Mouse (Mus musculus): ENCODE measurements at regions not wholly inside any gene's neighbourhood (a gene's known extent, or its start where the extent isn't known, plus 50 kb on each side); places are given as distances from the start of the nearest gene placed in this dataset.
"Not testable (repeated sequence)": the region's sequence is repeated elsewhere in the genome, so short reads cannot be mapped to it uniquely, and the experiment has no call there.

DNA sequence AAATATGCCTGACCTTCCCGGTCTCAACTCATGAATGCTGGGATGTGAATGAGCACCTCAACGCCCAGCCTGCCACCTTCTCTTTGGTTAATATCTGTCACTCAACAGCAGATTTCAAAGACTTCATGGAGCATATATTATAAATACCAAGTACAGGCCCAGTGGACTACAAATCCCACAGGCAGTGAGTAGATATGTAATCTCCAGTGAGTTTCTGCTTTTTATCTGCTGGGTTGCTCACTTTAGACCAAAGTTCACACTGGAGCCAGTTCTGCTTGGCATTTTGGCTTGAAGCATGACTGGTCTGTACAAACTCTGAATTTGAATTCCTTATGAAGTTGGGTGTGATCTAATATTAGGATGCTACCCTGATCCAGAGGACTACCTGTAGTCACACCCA is 377.1 kb upstream of the Ngly1 start:
- no peak for DNase-seq (ENCODE audit: low read depth, low spot score)

DNA sequence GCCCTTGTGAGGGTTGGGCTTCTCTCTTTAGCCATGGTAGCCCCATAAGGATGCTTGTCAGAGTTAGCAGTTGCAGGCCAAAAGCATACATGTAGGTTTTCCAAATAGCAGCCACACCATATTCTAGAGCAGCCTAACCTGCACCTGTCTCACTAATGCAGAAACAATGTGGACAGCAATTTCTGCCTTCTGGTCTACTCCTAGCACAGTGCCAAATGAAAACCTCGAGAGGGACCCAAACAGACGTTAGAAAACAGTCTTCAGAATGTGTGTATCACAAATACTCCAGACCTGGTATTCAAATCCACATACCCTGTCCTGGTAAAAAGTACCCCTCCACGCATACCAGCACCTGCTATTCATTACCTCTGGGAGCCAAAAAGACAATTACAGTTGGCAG is 368.9 kb upstream of the Ngly1 start:
- no peak for DNase-seq (ENCODE audit: low read depth, low spot score)

DNA sequence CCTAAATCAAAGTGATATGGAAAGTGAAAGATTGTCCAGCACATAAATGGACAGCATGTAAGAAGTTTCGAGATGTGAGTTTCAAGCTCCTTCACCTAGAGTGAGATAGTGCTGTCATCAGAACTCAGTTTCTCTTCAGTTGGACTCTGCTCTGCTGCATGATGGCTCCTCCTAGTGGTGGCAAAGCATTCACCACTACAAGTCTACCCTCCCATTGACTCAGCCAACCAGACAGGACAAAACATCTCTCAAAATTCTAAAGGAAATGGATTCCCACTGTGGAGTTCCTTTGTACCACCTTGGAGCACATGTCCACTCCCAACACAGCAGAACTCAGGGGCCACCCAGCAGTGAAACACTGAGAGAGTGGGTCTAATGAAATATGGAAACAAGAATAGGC is 367.8 kb upstream of the Ngly1 start:
- DNase-seq (ENCODE audit: low read depth, low spot score) = peak; percentile 1

DNA sequence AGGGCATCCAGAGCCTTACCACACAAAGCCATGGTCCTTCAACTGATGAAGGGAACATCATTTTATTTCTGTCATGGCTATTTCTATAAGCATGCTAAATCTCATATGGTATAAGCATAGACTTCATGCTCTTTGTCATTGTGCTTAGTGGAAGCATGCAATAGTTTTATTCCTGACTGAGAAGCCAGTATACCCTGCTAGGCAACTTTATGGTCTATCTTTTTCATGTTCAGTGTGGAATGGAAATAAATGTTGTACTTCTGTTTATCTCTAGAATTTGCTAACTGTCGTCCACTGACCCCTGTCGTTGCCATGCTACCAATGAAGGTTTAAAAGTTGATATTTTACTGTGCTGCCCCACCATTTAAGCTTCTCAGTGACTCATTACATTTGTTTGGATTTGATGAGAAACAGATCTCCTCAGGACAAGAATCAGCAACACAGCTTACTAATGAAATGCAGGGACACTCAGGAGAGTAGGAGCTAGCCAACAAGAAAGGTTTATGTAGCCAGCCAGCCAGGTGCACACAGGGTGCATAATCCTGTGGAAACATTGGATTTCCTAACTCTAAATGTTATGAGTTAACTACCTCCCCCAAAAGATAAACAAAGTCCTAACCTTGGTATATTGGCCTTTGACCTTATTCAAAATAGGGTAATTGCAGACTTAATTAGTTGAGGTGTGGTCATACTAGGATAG is 364.3 kb upstream of the Ngly1 start:
- no peak for DNase-seq (ENCODE audit: low read depth, low spot score)

DNA sequence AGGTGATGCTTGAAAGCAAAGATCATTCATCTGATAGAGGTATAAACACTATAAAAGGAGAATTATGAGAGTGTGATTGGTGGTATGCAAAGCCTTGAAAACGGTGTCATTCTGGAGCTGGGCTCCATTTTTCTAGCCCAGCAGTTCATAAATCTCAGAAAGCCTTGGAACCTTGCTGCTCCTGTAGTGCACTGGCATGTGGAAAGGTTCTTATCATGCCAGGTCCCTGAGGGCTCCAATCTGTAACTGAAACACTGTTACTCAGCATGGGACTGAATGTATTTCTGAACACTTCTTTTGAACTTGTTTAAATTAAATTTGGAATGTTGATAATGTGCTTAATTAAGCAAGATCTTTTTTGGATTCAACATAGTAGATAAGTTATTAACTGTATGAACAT is 352.0 kb upstream of the Ngly1 start:
- no peak for DNase-seq (ENCODE audit: low read depth, low spot score)

DNA sequence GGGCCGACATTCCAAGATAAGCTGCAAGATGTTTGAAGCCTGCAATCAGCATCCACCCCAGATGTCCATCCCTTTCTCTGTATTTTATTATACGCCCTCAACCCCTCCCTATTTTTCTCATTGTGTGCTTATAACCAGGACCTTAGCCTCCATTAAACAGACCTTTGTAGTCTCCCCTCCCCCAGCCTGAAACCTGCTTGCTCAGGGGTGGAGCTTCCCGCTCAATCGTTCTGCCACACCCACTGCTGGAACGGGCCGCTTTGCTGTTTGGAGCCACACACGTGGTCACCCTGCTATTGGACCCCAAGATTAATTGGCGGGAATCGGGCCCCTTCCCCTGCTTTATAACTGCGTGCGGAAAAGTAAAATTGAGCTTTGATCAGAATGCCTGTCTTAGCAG is 342.7 kb upstream of the Ngly1 start:
- not testable (repeated sequence) for DNase-seq (ENCODE audit: low read depth, low spot score)

DNA sequence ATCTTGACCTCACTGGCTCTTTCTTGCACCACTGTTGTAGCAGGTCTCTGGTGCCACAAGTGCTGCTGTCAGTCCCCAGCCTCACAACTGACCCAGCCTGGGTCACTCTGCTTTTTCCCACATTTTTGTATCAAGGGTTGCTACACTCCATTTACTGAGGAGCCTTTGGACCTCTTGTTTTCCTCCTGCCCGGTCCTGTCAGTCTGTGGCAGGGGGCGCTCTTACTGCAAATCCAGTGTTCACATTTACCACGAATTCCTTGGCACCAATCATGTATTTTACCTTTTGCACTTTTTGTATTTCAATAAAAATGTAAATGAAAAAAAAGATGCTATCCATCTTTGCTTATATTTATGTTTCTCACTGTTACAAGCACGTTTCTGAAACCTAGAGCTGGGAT is 335.9 kb upstream of the Ngly1 start:
- DNase-seq (ENCODE audit: low read depth, low spot score) = not testable (repeated sequence)

DNA sequence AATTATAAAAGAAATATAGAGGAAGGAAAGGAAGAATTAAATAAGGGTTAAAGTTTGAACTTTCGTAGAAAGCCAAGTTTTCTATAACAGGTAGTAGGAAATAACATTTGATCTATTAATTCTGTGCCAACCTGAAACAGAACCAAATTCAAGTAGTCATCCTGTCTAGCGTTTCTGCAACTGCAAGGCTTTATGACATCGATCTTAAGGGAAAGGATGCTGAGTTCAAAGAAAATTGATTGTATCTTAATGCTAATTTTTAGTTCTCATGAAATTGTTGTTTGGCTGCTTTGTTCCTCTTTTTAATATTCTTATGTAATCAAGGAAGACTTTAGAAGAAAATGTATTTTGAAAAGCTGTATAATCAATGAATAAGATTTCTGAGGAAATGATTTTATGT is 334.9 kb upstream of the Ngly1 start:
- no peak for DNase-seq (ENCODE audit: low read depth, low spot score)

DNA sequence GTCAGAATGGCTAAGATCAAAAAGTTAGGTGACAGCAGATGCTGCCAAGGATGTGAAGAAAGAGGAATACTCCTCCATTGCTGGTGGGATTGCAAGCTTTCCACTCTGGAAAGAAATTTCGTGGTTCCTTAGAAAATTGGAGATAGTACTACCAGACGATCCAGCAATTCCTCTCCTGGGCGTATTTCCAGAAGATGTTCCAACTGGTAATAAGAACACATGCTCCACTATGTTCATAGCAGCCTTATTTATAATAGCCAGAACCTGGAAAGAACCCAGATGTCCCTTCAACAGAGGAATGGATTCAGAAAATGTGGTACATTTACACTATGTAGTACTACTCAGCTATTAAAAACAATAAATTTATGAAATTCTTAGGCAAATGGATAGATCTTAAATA is 324.4 kb upstream of the Ngly1 start:
- DNase-seq (ENCODE audit: low read depth, low spot score) = not testable (repeated sequence)

DNA sequence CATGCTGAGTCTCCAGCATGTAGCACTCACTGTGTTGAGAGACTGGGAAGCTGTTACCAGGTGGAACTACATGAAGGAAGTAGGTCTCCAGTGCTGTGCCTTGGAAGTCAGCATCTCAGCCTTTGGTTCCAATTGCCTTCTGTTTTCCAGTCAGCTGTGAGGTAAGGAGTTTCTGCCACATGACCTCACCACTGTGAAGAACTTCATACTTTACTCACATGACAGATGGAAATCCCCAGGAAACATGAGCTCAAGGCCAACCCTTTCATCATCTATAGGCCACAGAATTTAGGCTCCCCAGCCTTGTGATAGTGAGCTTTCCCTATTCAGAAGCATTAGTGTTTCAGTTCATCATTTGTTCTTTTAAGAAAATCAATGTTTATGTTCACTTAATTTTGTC is 314.4 kb upstream of the Ngly1 start:
- DNase-seq (ENCODE audit: low read depth, low spot score) = no peak

DNA sequence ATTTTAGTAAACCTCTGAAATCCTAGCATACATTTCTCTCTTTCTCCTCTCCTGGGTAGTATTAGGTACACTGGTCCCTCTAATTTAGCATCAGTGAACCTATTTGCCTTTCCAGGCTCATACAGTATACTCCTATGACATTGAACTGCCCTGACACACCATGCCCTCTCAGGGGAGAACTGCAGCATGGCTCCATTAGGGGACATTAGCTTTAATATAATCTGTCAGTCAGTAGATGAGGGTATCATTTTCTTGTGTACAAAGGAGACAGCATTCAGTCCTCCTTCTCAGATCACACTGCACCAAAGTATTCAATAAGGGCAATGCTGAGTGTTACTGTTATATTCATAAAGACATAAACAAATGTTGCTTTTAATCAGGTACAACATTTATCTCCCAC is 278.8 kb upstream of the Ngly1 start:
- DNase-seq (ENCODE audit: low read depth, low spot score) = no peak

DNA sequence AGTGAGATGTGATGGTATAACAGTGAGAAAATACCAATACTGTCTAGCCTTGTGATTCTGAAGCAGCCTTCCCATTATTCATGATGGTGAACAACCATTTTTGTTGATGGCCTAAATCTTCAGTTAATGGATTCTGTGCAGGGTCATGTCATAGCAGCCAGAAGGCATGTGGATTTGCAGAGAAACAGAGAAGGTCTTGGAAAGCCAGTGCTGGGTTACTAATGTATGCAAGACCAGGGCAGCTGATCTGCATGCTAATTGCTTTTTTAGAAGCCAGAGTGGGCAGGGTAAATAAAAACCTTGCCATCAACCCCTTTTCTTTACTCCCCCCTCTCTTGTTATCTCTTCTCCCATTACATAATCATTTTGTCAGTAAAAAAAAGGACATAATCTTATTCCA is 278.3 kb upstream of the Ngly1 start:
- DNase-seq (ENCODE audit: low read depth, low spot score) = no peak

DNA sequence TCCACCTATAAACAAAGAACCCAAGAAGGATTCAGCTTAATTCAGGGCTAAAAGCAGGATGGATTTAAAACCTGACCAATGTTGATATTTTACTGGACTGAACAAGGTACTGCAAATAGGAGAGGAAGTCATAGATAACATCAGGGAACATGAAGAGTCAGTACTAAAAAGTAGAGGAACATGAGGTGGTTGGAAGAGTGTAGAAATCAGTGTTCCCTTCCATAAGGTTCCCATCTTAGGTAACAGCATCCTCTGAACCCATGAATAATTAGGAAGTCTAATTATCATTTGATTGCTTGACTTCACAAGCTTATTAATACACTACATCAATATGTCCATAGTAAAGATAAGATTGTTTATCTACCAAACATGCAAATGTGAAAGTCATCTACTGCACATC is 277.8 kb upstream of the Ngly1 start:
- no peak for DNase-seq (ENCODE audit: low read depth, low spot score)

DNA sequence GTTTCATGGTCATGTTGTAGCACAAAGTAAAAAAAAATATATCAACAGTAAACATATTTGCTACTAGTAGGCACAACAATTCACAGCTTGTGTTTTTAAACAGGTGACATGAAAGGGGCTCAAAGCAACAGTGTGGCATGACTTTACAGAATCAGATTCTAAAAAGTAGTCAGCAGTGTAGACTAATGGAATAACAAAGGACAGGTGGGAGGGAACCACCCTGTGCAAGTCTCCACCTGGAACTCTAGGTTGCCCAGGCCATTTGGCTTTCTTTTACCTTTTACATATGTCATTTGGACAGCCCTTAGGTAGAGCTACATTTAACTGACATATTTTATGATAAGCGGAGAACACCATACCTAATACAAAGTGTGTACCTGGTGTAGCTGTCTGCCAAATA is 271.7 kb upstream of the Ngly1 start:
- no peak for DNase-seq (ENCODE audit: low read depth, low spot score)

DNA sequence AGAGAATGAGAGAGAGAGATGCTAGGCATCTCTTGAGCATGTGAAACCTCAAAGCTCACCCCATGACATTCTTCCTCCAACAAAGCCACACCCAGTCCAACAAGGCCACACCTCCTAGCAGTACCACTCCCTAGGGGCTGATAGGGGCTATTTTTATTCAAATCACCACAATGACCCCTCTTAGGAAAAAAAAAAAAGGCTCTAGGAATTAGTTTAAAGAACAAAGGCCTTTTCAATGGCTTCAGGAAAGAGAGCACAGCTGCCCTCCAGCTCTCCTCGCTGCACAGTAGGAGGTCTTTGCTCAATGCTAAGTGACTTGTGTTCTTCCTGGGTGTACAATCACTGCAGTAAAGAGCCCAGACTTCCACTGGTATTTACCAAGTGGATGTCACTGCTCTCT is 270.8 kb upstream of the Ngly1 start:
- no peak for DNase-seq (ENCODE audit: low read depth, low spot score)

DNA sequence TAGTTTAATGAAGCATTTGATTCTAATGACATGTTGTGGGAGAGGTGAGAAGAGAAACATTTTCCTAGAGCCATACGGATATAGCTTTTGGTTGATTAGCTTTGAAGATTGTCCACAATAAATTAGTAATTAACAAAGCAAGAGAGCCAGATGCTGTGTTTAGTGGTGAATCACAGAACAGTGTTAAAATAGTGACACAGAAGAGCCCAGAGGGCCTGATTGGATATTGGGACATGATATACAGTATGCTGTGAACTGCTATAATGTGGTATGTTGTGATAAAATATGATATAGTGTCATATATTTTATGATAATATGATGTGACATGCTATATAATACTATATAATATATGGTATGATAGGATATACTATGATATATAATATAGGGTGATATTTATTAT is 243.7 kb upstream of the Ngly1 start:
- no peak for DNase-seq (ENCODE audit: low read depth, low spot score)

DNA sequence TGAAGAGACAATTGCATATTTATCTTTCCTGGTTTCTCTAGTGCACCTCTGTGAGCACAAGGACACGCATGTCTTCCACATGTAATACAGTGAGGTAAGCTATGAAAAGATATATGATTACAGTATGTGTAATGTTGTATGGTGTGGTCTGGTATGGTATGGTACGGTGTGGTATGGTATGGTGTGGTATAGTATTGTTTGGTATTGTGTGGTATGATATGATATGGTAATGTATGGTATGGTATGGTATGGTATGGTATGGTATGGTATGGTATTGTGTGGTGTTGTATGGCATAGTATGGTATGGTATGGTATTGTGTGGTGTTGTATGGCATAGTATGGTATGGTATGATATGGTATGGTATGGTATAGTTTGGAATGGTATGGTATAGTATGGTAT is 242.1 kb upstream of the Ngly1 start:
- no peak for DNase-seq (ENCODE audit: low read depth, low spot score)

DNA sequence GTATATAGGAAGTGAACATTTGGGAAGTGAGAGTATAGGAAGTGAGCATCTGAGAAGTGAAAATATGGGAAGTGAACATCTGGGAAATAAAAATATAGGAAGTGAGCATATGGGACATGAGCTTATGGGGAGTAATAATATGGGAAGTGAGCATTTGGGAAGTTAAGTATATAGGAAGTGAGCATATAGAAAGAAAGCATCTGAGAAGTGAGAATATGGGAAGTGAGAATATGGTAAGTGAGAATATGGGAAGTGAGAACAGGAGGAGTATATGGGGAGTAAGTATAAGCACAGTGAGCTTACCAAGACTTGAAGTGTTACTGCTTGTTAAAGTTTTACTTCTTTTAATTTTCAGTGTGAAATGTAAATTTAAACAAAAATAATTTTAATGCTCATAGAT is 239.3 kb upstream of the Ngly1 start:
- no peak for DNase-seq (ENCODE audit: low read depth, low spot score)

DNA sequence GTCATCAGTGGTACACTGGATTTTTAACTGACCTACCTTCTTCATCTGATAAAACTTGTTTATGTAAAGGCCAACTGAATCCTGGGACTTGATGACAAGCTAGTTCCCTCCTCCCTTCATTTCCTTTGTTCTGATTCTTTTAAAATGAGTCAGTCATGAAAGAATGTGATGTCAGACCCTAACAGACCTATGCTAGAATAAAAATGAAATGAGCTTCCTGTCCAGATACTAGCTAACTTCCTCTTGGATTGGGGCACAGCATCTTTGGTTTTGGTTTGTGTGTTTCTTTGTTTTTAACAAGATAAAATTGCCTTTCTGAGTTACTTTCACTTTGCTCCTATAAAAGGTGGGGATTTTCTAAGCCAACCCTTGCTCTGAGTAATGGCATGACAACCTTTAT is 225.2 kb upstream of the Ngly1 start:
- DNase-seq (ENCODE audit: low read depth, low spot score) = peak; percentile 6

DNA sequence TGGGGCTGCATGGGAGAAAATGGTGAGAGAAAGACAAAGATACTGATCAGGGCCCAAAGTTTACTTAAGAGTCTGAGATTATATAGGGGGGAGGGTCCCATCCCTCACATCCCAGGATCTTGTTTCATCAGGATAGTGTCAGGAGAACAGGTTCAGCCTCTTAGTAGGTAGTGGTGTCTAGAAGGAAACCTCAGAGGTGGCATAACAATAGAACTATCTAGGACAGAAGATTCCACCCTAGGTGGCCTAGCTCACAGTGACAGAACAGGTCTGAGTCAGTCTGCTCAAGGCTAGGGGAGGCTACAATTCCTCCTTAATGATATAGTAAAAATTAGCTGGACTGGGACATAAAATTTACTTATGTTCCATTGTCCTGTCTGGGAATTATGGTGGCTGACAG is 211.3 kb upstream of the Ngly1 start:
- DNase-seq (ENCODE audit: low read depth, low spot score) = no peak

DNA sequence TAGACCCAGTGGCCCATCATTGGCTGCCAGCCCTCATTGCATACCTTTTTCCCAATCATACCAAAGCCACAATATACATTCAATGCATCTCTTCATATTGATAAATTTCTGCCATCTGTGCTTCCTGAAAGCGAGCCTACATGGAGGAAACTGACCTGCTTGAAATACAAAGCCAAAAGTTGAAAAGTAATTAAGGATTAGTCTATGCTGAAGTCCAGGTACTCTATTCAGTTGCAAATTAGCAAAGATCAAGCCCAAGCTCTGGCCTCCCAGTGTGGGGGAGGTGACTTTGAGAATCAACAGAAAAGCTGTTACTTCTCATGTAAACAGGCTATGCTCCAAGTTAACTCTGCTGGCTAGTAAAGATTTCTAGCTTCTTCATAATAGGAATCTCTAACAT is 210.7 kb upstream of the Ngly1 start:
- DNase-seq (ENCODE audit: low read depth, low spot score) = no peak

DNA sequence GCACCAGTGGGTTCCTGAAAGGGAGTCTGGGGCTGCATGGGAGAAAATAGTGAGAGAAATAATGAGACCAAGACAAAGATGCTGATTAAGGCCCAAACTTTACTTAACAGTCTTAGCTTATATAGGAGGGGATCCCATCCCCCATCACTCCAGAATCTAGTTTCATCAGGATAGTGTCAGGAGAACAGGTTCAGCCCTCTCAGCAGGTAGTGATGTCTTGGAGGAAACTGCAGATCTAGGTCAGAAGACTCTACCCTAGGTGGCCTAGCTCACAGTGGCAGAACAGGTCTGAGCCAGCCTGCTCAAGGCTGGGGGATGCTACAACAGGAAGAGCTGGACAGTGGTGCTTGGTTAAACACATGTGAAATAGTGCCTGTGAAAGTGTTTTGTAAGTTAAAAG is 204.6 kb upstream of the Ngly1 start:
- DNase-seq (ENCODE audit: low read depth, low spot score) = no peak

DNA sequence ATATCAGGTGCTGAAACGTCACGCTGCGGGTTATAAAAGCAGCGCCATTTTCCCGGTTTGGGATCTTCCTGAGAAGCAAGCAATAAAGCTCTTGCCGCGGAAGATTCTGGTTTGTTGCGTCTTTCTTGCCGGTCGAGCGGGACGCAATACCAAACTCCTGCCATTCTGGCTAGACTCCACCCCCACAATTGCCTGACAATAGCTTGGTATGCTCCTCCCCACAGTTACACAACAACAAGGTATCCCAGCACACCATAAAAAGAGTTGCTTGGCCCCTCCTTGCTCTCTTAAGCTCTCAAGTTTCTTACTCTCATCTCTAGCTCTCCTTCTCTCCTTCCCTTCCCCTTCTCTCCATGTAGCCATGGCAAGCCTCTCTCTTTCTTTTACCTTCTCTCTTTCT is 176.5 kb upstream of the Ngly1 start:
- not testable (repeated sequence) for DNase-seq (ENCODE audit: low read depth, low spot score)

DNA sequence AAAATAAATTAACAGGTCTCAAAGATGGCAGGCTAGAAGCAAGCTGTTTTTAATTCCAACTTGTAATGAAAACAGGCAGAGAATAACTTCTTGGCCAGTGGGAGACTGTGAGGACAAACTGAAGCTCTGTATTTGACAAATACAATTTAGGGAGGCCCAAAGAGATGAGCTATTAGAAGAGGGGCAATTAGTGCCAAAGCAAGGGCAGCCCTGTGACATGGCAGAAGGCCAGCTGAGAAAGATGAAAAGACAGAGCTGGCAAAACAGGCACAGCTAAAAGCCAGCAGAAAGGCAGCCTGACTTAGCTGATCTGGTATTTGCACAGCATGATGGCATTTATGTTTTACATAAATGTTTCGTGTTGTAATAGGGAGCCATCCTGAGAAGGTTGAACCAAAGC is 175.0 kb upstream of the Ngly1 start:
- DNase-seq (ENCODE audit: low read depth, low spot score) = no peak

All from 3T3-L1 (cell line).